Comparison of ENCODE assay signal across 8 mouse cellular contexts in genomic region chr10:29362197-29362900, GRCm38 (mm10). TPM values are rescaled to one million over a fixed set of nuclear protein-coding genes. Genes with fewer than 3 reads are reported as not detected.
DNase-seq lines count a peak whose midpoint lies in the region; ATAC-seq and TF ChIP-seq lines count a peak whose summit lies in the region.

Rnf146 (minus strand) TSS chr10:29362442.

- TF ChIP-seq POLR2A in spleen, adult 2 months (IDR thresholded peaks at IDR 0.05; ENCODE audit: low read depth, low read length): no peak

- WGBS in spleen, adult 2 months: 4% methylated on average over 15 of the region's 15 CpGs
- 9% methylated on average over 15 of the region's 15 CpGs for WGBS in embryonic facial prominence, embryonic 11.5 days
- 8% methylated on average over 15 of the region's 15 CpGs for WGBS in heart, embryonic 16.5 days
- WGBS in limb, embryonic 10.5 days: 10% methylated on average over 15 of the region's 15 CpGs
- 6% methylated on average over 15 of the region's 15 CpGs for WGBS in neural tube, embryonic 12.5 days

- peak within 1 kb of the TSS; percentile 97 for H3K9ac ChIP-seq in embryonic facial prominence, embryonic 11.5 days (replicated peaks; ENCODE audit: low read length)
- H3K9ac ChIP-seq in heart, embryonic 16.5 days (ENCODE audit: low read length): peak within 1 kb of the TSS; percentile 98
- peak within 1 kb of the TSS; percentile 96 for H3K9ac ChIP-seq in neural tube, embryonic 12.5 days

- no peak for DNase-seq in spleen, adult 2 months (ENCODE audit: low read depth in 1 of 2, low spot score in 2 of 2)
- DNase-seq in spleen, postnatal 36 days (ENCODE audit: low spot score in 2 of 2): no peak
- DNase-seq in embryonic facial prominence, embryonic 11.5 days (ENCODE audit: low spot score): no peak
- DNase-seq in limb, embryonic 10.5 days (ENCODE audit: low spot score): no peak
- DNase-seq in spleen, postnatal 10 days (ENCODE audit: low spot score in 2 of 2): no peak
- no peak for DNase-seq in adipocyte (ENCODE audit: low spot score)

- TF ChIP-seq CTCF in spleen, adult 2 months (IDR thresholded peaks at IDR 0.05; ENCODE audit: extremely low read depth, insufficient read depth, insufficient read length, insufficient replicate concordance): no peak

- H3K36me3 ChIP-seq in spleen, adult 2 months (ENCODE audit: control insufficient read depth, insufficient read depth, low read length): no peaks in the 10 kb centered on the region
- H3K36me3 ChIP-seq in embryonic facial prominence, embryonic 11.5 days (replicated peaks; ENCODE audit: control insufficient read depth, insufficient read depth, low read depth, low read length): no peaks in the 10 kb centered on the region
- no peaks in the 10 kb centered on the region for H3K36me3 ChIP-seq in heart, embryonic 16.5 days (ENCODE audit: control insufficient read depth, insufficient read depth)
- H3K36me3 ChIP-seq in limb, embryonic 10.5 days: peaks cover 3% of the 10 kb centered on the region; the same call in 1 of the 2 replicates
- H3K36me3 ChIP-seq in neural tube, embryonic 12.5 days: no peaks in the 10 kb centered on the region

- H3K4me2 ChIP-seq in embryonic facial prominence, embryonic 11.5 days (ENCODE audit: low read depth, low read length): peak within 1 kb of the TSS; percentile 57
- H3K4me2 ChIP-seq in heart, embryonic 16.5 days (ENCODE audit: low read depth, low read length): peak within 1 kb of the TSS; percentile 76
- peak within 1 kb of the TSS; percentile 68 for H3K4me2 ChIP-seq in neural tube, embryonic 12.5 days (replicated peaks)

- H3K27me3 ChIP-seq in spleen, adult 2 months (ENCODE audit: control insufficient read depth, insufficient read depth, low read length): no peaks in the 10 kb centered on the region
- no peaks in the 10 kb centered on the region for H3K27me3 ChIP-seq in embryonic facial prominence, embryonic 11.5 days (ENCODE audit: control insufficient read depth, insufficient read depth, low read length)
- H3K27me3 ChIP-seq in heart, embryonic 16.5 days (ENCODE audit: control insufficient read depth, insufficient read depth, low read length): no peaks in the 10 kb centered on the region
- H3K27me3 ChIP-seq in limb, embryonic 10.5 days (ENCODE audit: low read depth, poor library complexity, severe bottlenecking): no peaks in the 10 kb centered on the region
- no peaks in the 10 kb centered on the region for H3K27me3 ChIP-seq in neural tube, embryonic 12.5 days (replicated peaks)

- H3K4me1 ChIP-seq in spleen, adult 2 months (ENCODE audit: control insufficient read depth, insufficient read depth, insufficient read length): peaks cover 6% of the 10 kb centered on the region; the same call in 1 of the 2 replicates
- H3K4me1 ChIP-seq in embryonic facial prominence, embryonic 11.5 days (ENCODE audit: control insufficient read depth, insufficient read depth, low read length): no peaks in the 10 kb centered on the region
- H3K4me1 ChIP-seq in heart, embryonic 16.5 days (ENCODE audit: control insufficient read depth, insufficient read depth, low read length): peaks cover 19% of the 10 kb centered on the region
- peaks cover 18% of the 10 kb centered on the region for H3K4me1 ChIP-seq in limb, embryonic 10.5 days
- peaks cover 7% of the 10 kb centered on the region for H3K4me1 ChIP-seq in neural tube, embryonic 12.5 days

- peak within 1 kb of the TSS; percentile 99 for H3K27ac ChIP-seq in spleen, adult 2 months (ENCODE audit: insufficient read depth, low read length)
- H3K27ac ChIP-seq in embryonic facial prominence, embryonic 11.5 days (replicated peaks; ENCODE audit: low read depth, low read length): peak within 1 kb of the TSS; percentile 94
- H3K27ac ChIP-seq in heart, embryonic 16.5 days (ENCODE audit: low read length): peak within 1 kb of the TSS; percentile 99
- peak within 1 kb of the TSS; percentile 99 for H3K27ac ChIP-seq in limb, embryonic 10.5 days
- peak within 1 kb of the TSS; percentile 93 for H3K27ac ChIP-seq in neural tube, embryonic 12.5 days

- H3K9me3 ChIP-seq in embryonic facial prominence, embryonic 11.5 days (replicated peaks; ENCODE audit: control insufficient read depth, low read length): no peaks in the 10 kb centered on the region
- H3K9me3 ChIP-seq in heart, embryonic 16.5 days (replicated peaks; ENCODE audit: control insufficient read depth, low read length): no peaks in the 10 kb centered on the region
- H3K9me3 ChIP-seq in limb, embryonic 10.5 days (replicated peaks): no peaks in the 10 kb centered on the region
- H3K9me3 ChIP-seq in neural tube, embryonic 12.5 days: no peaks in the 10 kb centered on the region

- peak within 1 kb of the TSS; percentile 64 for H3K4me3 ChIP-seq in spleen, adult 2 months (ENCODE audit: extremely low read depth, insufficient read depth, insufficient read length)
- peak within 1 kb of the TSS; percentile 89 for H3K4me3 ChIP-seq in embryonic facial prominence, embryonic 11.5 days (ENCODE audit: low read depth, low read length)
- H3K4me3 ChIP-seq in heart, embryonic 16.5 days (ENCODE audit: low read length): peak within 1 kb of the TSS; percentile 91
- peak within 1 kb of the TSS; percentile 95 for H3K4me3 ChIP-seq in limb, embryonic 10.5 days
- peak within 1 kb of the TSS; percentile 86 for H3K4me3 ChIP-seq in neural tube, embryonic 12.5 days

- no peak for ATAC-seq in embryonic facial prominence, embryonic 11.5 days (replicated peaks; ENCODE audit: insufficient number of reproducible peaks, low FRiP score, low TSS enrichment, low read depth)
- ATAC-seq in heart, embryonic 16.5 days (replicated peaks; ENCODE audit: extremely low read depth, insufficient read depth, low FRiP score): no peak
- ATAC-seq in neural tube, embryonic 12.5 days (ENCODE audit: low FRiP score, low read depth): no peak

RNA-seq across cellular contexts. Expression of gene Rnf146, which starts in this region (rescaled TPM):
- polyA plus RNA-seq in spleen, adult 2 months (2012; rRNA removed): 12.2 and 15.3 TPM in 2 replicates
- polyA plus RNA-seq in embryonic facial prominence, embryonic 11.5 days (2014; fragmentation: Nextera tagmentation; extraction: Ambion mirVana): 54.1 and 59.3 TPM in 2 replicates
- polyA plus RNA-seq in heart, embryonic 16.5 days (2015; fragmentation: Nextera tagmentation; extraction: Ambion mirVana): 39.8 and 46.9 TPM in 2 replicates
- polyA plus RNA-seq in limb, embryonic 10.5 days (2016; fragmentation: Nextera tagmentation; extraction: Ambion mirVana): 38.3 and 49.0 TPM in 2 replicates
- 73.5 and 74.7 TPM in 2 replicates for polyA plus RNA-seq in neural tube, embryonic 12.5 days (2016; fragmentation: Nextera tagmentation; extraction: Ambion mirVana)
